Mouse (Mus musculus): ENCODE measurements around the gene Abhd14b. TPM values are rescaled to one million over a fixed set of nuclear protein-coding genes. Genes with fewer than 3 reads are reported as not detected.

The Abhd14b gene
- total RNA-seq, 1 experiment, result 1.9 TPM

DNA sequence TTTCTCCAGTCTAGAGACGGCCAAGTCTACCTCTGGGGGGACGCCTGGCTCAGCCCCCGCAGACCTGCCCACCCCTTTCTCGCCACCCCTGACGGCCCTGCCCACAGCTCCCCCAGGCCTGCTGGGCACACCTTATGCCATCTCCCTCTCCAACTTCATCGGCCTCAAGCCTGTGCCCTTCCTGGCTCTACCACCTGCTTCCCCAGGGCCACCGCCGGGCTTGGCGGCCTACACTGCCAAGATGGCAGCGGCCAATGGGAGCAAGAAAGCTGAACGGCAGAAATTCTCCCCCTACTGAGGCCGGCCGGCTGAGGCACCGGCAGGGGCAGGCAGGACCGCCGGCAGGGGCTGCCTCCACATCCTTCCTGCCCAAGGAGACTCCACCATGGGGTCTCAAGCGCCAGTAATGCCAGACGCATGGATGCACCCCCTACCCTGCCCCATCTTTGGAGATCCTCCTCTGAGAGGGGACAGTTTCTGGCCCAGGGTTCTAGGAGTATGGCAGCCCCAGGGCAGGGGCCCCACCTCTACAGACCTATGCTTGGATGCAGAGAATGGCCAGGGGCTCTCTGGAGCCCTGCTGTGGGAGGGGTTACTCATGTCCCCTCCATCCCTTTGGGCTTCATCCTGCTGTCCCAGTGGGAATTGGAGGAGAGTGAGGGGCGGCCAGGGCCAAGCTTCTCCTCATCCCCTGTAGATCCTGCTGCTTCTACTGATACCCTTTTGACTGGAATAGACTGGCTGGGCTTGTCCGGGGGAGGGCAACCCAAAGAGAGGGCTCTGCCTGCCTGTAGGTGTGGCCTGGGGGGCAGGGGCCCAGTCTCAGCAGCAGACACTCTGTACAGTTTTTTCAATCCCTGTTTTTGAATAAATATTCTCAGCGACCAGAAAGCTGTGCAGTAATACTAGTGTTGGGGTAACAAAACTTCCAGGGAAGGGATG is 16.1 kb downstream of the Abhd14b start:
- Histone ChIP-seq H3K9ac (ENCODE audit: insufficient read depth, low read depth, low read length, poor library complexity, severe bottlenecking) (peak overlapping the region; percentile 12; the same call in 1 of the 2 replicates), H3K4me1 (ENCODE audit: control insufficient read depth in 2 of 2, insufficient read depth in 2 of 2, low read length in 2 of 2, poor library complexity in 1 of 2) (peaks cover 5 to 36% of the 10 kb centered on the region in 2 experiments; a peak in 3 of 4 replicates), H3K27ac (ENCODE audit: insufficient read depth, low read depth, low read length, poor library complexity, severe bottlenecking) (no peak overlapping the region), H3K36me3 (ENCODE audit: control insufficient read depth, insufficient read depth, low read length, poor library complexity, severe bottlenecking) (peaks cover 30% of the 10 kb centered on the region), H3K9me3 (ENCODE audit: control insufficient read depth, insufficient read depth, low read depth, low read length) (no peaks in the 10 kb centered on the region), H3K4me3 (ENCODE audit: insufficient read depth in 1 of 2, low read depth in 1 of 2, low read length in 2 of 2, poor library complexity in 1 of 2, severe bottlenecking in 1 of 2) (peak overlapping the region; percentile 21 to 45; a peak in 2 of 4 replicates)
- no peak for TF ChIP-seq ZNF384 (IDR thresholded peaks at IDR 0.05; ENCODE audit: low read depth, low read length)
- no peak for TF ChIP-seq CHD2 (IDR thresholded peaks at IDR 0.05; ENCODE audit: low read depth, low read length)
- TF ChIP-seq HCFC1 (IDR thresholded peaks at IDR 0.05; ENCODE audit: borderline replicate concordance, insufficient read depth, low read length), result no peak
- no peak for TF ChIP-seq ZC3H11A (IDR thresholded peaks at IDR 0.05; ENCODE audit: borderline replicate concordance, low read depth, low read length)
- no peak for TF ChIP-seq MAFK (IDR thresholded peaks at IDR 0.05; ENCODE audit: insufficient read depth, low read depth, low read length)
- in situ Hi-C loops (cut with MboI; ENCODE audit: low sequenced_read_pairs in 2 of 2, unreplicated experiment in 2 of 2), result no loop called here
- no peak for DNase-seq (ENCODE audit: low read depth, low spot score)

DNA sequence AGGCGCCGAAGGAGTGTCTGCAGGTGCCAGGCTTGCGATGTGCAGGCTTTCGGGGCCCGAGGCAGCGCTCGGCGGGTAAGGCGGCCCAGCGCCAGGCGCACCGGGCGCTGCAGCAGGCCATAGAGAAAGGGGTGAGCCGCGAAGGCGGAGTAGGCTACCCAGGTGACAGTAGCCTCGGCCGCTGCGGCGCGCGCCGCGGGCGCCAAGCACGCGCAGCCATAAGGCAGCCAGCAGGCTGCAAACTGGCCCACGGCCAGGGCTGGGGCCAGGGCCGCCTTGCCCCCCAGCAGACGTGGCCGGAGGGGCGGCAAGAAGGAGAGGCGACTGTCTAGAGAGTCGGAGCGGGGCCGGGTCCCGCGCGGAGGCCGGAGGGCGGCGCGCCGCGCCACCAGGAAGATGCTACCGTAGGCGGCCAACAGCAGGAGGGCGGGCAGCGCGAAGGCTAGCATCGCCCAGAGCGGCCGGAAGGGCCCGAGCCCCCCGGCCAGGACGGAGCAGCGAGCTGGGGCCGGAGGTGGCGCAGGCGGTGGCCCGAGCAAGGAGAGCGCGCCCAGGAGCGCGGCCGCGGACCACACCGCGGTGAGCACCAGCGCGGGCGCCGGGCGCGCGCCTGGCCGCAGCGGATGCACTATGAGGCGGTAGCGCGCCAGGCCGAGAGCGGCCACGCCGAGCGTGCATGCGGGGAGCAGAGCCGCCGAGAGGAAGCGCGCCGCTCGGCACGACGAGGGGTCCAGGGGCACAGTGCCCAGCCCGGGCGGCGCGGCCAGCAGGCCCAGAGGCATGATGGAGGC is 17.7 kb downstream of the Abhd14b start:
- DNase-seq (ENCODE audit: low read depth, low spot score), result no peak
- peak overlapping the region; percentile 79 to 83 for H3K4me3 ChIP-seq (ENCODE audit: insufficient read depth in 1 of 2, low read depth in 1 of 2, low read length in 2 of 2, poor library complexity in 1 of 2, severe bottlenecking in 1 of 2)
- no peaks in the 10 kb centered on the region for H3K9me3 ChIP-seq (ENCODE audit: control insufficient read depth, insufficient read depth, low read depth, low read length)
- peaks cover 5 to 38% of the 10 kb centered on the region in 2 experiments; a peak in 3 of 4 replicates for H3K4me1 ChIP-seq (ENCODE audit: control insufficient read depth in 2 of 2, insufficient read depth in 2 of 2, low read length in 2 of 2, poor library complexity in 1 of 2)
- H3K27ac ChIP-seq (ENCODE audit: insufficient read depth, low read depth, low read length, poor library complexity, severe bottlenecking), result no peak overlapping the region
- TF ChIP-seq MAFK (IDR thresholded peaks at IDR 0.05; ENCODE audit: insufficient read depth, low read depth, low read length) (no peak), ZNF384 (IDR thresholded peaks at IDR 0.05; ENCODE audit: low read depth, low read length) (no peak), ZC3H11A (IDR thresholded peaks at IDR 0.05; ENCODE audit: borderline replicate concordance, low read depth, low read length) (no peak), HCFC1 (IDR thresholded peaks at IDR 0.05; ENCODE audit: borderline replicate concordance, insufficient read depth, low read length) (no peak; the same call in 1 of the 2 replicates), CHD2 (IDR thresholded peaks at IDR 0.05; ENCODE audit: low read depth, low read length) (no peak)
- peak overlapping the region; percentile 81 for H3K9ac ChIP-seq (ENCODE audit: insufficient read depth, low read depth, low read length, poor library complexity, severe bottlenecking)
- in situ Hi-C loops (cut with MboI; ENCODE audit: low sequenced_read_pairs in 2 of 2, unreplicated experiment in 2 of 2), result no loop called here
- peaks cover 29% of the 10 kb centered on the region for H3K36me3 ChIP-seq (ENCODE audit: control insufficient read depth, insufficient read depth, low read length, poor library complexity, severe bottlenecking)

GRCm38 (mm10) chr9:106465571-106466200 is 18.4 kb downstream of the Abhd14b start, which contains the start of gene Gpr62:
TSS of gene Gpr62 (minus strand) at chr9:106465938.
- H3K4me1 ChIP-seq (ENCODE audit: control insufficient read depth in 2 of 2, insufficient read depth in 2 of 2, low read length in 2 of 2, poor library complexity in 1 of 2), result peaks cover 3 to 33% of the 10 kb centered on the region in 2 experiments; a peak in 3 of 4 replicates
- H3K36me3 ChIP-seq (ENCODE audit: control insufficient read depth, insufficient read depth, low read length, poor library complexity, severe bottlenecking), result peaks cover 25% of the 10 kb centered on the region
- H3K9me3 ChIP-seq (ENCODE audit: control insufficient read depth, insufficient read depth, low read depth, low read length), result no peaks in the 10 kb centered on the region
- H3K27ac ChIP-seq (ENCODE audit: insufficient read depth, low read depth, low read length, poor library complexity, severe bottlenecking), result no peak within 1 kb of the TSS
- peak within 1 kb of the TSS; percentile 81 for H3K9ac ChIP-seq (ENCODE audit: insufficient read depth, low read depth, low read length, poor library complexity, severe bottlenecking)
- no peak for TF ChIP-seq ZNF384 (IDR thresholded peaks at IDR 0.05; ENCODE audit: low read depth, low read length)
- no peak for TF ChIP-seq HCFC1 (IDR thresholded peaks at IDR 0.05; ENCODE audit: borderline replicate concordance, insufficient read depth, low read length)
- no peak for TF ChIP-seq CHD2 (IDR thresholded peaks at IDR 0.05; ENCODE audit: low read depth, low read length)
- no peak for TF ChIP-seq MAFK (IDR thresholded peaks at IDR 0.05; ENCODE audit: insufficient read depth, low read depth, low read length)
- no peak for TF ChIP-seq ZC3H11A (IDR thresholded peaks at IDR 0.05; ENCODE audit: borderline replicate concordance, low read depth, low read length)
- peak within 1 kb of the TSS; percentile 79 to 83 for H3K4me3 ChIP-seq (ENCODE audit: insufficient read depth in 1 of 2, low read depth in 1 of 2, low read length in 2 of 2, poor library complexity in 1 of 2, severe bottlenecking in 1 of 2)
- in situ Hi-C loops (cut with MboI; ENCODE audit: low sequenced_read_pairs in 2 of 2, unreplicated experiment in 2 of 2), result no loop called here
- DNase-seq (ENCODE audit: low read depth, low spot score), result no peak

GRCm38 (mm10) chr9:106466721-106467120 is 19.5 kb downstream of the Abhd14b start:
- Histone ChIP-seq H3K4me3 (ENCODE audit: insufficient read depth in 1 of 2, low read depth in 1 of 2, low read length in 2 of 2, poor library complexity in 1 of 2, severe bottlenecking in 1 of 2) (no peak overlapping the region), H3K9me3 (ENCODE audit: control insufficient read depth, insufficient read depth, low read depth, low read length) (no peaks in the 10 kb centered on the region), H3K27ac (ENCODE audit: insufficient read depth, low read depth, low read length, poor library complexity, severe bottlenecking) (no peak overlapping the region), H3K36me3 (ENCODE audit: control insufficient read depth, insufficient read depth, low read length, poor library complexity, severe bottlenecking) (peaks cover 17% of the 10 kb centered on the region), H3K9ac (ENCODE audit: insufficient read depth, low read depth, low read length, poor library complexity, severe bottlenecking) (no peak overlapping the region), H3K4me1 (ENCODE audit: control insufficient read depth in 2 of 2, insufficient read depth in 2 of 2, low read length in 2 of 2, poor library complexity in 1 of 2) (peaks cover 3 to 38% of the 10 kb centered on the region in 2 experiments; a peak in 3 of 4 replicates)
- no peak for TF ChIP-seq ZC3H11A (IDR thresholded peaks at IDR 0.05; ENCODE audit: borderline replicate concordance, low read depth, low read length)
- no peak for TF ChIP-seq HCFC1 (IDR thresholded peaks at IDR 0.05; ENCODE audit: borderline replicate concordance, insufficient read depth, low read length)
- DNase-seq (ENCODE audit: low read depth, low spot score), result no peak
- in situ Hi-C loops (cut with MboI; ENCODE audit: low sequenced_read_pairs in 2 of 2, unreplicated experiment in 2 of 2), result no loop called here
